Mouse (Mus musculus): ENCODE measurements around the gene Itpripl1.
A peak's percentile ranks its signal among the peaks of the same experiment; 100 is the strongest.
"Not testable (repeated sequence)": the region's sequence is repeated elsewhere in the genome, so short reads cannot be mapped to it uniquely, and the experiment has no call there.

The Itpripl1 gene

DNA sequence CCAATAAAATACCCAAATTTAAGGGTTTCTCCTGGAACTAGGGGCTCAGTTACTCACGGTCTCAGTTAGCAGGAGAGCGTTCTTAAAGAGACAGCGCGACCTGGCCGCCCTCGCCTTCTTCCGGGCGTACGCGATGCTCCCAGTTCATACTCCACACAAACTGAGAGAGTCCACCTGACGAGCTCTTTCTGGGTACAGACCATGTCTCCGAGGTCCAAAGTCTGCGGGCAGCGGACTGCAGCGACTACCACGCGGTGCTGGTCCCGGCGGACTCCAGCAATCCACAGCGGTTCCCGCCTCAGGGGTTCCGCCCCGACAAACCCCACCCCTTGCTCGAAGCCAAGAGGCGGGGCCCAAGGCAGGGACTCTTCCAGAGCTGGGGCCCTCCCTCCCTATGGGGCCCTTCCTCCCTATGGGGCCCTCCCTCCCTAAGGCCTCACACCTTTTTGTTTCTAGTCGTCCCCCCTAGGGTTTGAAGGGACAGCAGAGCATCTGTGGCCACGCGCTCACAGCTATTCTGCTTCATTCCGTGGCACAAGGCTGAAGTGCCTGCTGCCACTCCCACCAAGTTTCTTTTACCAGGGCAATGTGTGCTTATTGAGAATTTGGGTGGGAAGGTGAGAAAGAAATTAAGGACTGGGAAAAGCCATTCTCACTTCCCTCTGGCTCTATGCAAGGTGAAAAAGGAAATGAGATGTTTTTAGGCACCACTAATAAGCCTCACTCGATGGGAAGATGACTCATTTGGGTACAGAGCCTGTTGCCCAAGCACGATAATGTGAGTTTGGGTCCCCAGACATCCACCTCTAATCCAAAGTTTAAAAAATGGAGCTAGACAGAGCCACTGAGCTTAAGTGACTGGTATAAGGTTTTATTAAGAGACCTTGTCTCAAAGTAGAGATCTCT, at the start of gene Itpripl1:
TSS of gene Itpripl1 (minus strand) at position 285 of the 906 bp plus-strand sequence.
- no peak for DNase-seq (ENCODE audit: low read depth, low spot score)

DNA sequence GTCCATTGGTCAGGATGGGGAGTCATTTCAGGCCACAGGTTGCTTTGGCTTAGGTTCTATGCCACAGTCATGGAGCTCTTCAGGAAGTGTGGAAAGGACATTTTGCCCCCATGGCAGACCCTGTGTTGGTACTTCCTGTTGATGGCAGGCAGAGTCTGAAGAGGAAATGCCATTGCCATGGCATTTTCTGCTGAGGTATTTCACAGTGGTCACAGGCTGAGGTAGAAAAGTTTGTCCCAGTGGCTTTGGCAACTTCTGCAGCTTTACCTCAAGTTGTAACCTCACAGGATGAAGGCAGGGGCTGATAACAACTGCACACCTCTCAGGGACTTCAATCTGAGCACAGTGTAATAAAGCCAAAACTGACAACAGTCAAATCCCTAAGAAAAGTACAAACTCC, 46.3 kb upstream of the Itpripl1 start:
- DNase-seq (ENCODE audit: low read depth, low spot score) = no peak

DNA sequence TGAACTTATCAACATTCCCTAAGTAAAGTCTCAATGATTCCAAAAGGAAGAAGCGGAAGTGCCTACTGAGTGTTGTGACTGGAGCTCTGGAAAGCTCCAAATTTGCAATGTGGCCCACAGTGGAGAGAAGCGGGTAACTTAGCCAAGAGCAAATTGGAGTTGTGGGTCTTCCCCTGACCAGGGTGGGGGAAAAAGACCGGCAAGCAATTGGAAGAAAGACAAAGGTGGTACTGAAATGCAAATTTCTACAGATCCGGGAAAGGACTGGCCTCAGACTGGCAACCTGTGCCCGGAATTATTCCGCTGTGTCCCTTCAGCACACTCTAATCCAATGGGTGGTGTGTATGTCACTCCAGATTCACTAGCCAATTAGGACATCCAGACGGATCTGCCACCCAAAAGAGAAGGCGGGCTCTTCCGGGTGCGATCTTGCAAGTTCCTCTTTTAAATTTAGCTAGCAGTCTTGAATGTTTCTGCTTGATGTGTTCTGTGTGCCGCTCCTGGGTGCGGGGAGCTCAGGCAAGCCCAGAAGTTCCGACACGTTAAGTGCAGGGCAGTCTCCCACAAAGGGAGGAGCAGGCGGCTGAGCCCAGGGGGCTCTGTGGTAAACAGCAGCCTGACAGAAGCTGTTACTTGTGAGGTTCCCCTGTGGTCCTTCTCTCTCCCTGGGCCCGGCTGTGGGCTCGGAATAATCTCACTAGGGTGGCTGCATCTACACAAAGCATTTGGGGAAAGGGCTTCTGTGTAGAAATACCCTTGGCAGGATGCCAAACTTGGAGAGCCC, 39.5 kb upstream of the Itpripl1 start:
- peak; percentile 69 for DNase-seq (ENCODE audit: low read depth, low spot score)

DNA sequence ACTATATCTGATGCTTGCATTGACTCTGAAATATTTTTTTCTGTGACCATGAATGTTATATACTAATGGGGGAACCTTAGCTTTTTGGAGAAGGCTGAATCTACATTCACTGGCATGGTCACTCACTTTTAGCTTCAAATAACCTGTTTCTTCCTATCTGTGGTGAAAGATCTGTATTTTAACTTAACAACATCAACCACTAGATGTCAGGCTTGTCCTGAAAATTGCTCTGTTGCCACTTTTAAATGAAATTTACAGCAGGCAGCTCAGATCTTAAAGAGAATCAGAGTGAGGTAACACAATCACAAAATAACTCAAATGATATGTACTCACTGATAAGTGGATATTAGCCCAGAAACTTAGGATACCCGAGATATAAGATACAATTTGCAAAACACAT, 23.0 kb upstream of the Itpripl1 start:
- not testable (repeated sequence) for DNase-seq (ENCODE audit: low read depth, low spot score)

DNA sequence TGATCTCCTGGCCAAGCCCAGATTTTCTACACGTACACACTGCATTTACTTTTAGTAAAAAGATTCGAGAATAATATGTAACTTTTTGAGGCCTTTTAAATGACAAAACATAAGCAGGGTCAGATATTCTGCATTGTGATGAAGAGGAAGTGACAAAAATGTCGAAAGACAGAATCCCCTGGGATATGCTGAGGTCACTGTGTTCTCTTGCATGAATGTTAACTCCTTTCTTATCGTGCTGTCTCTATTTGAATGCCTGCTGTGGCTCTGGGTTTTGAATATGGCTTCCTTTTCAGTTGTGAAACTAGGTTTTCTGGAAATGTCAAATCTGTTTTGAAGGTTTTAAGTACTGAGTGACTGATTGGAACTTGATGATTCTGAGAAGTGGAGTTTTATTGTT, 22.4 kb upstream of the Itpripl1 start:
- no peak for DNase-seq (ENCODE audit: low read depth, low spot score)

DNA sequence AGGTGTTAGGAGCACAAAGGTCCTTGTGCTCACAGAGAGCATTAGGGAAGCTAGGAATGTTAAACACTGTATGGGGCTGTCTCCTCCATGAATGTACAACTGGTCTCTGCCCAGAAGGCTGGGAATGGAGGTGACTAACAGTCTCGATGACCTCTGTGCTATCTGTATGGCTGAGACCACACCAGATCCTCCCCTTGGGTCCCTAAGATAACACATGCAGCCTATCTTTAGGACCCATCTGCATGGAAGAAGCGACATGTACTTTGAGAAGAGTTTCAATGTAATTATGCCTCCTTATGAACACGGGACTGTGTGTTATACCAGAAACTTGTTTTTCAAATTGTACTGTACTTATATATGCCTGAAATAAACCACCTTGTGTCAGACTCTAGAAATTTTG, 2.5 kb upstream of the Itpripl1 start:
- no peak for DNase-seq (ENCODE audit: low read depth, low spot score)

DNA sequence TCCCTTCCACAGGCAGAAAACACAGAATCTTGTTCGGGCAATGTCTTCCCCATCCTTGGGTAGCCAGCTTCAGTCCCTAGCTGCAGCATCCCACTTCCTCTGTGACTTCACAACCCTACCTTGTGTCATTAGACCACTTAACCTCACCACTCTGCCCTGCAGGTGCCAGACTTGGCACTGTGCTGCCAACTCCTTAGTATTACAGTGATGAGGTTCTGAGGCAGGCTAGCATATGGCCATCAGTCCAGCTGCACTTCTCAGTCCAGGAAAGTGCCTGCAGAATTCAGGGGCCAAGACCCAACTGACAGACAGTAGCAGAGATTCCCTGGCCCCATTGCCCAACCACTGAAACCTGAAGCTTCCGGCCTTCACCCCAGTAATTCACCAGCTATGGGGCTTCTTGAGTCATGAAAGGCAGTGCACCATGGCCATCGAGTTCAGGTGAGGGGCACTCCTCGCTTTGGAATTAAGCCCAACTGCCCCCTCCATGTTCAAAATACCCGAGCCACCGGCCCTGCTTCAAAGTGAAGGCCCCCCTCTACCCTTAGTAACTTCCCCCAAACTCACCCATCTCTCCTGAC, 575 bp downstream of the Itpripl1 start:
- no peak for DNase-seq (ENCODE audit: low read depth, low spot score)

DNA sequence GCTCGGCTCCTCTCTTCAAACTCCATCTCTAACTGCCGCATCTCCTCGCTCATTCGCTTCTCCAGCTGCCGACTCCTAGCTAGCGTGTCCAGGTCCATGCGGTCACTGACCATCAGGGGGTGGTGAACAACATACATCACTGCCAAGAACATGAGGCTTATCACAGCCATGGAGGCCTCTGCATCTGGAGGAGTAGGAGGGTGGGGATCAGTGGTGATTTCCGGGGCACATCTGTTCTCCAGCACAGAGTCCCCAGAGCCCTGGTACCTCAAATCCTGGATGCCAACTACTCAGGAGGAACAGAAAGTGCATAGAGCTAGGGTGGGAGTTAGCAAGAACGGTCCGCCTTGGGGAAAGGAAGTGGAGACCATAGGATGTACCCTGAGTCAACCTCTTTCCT, 1.2 kb downstream of the Itpripl1 start:
- no peak for DNase-seq (ENCODE audit: low read depth, low spot score)

DNA sequence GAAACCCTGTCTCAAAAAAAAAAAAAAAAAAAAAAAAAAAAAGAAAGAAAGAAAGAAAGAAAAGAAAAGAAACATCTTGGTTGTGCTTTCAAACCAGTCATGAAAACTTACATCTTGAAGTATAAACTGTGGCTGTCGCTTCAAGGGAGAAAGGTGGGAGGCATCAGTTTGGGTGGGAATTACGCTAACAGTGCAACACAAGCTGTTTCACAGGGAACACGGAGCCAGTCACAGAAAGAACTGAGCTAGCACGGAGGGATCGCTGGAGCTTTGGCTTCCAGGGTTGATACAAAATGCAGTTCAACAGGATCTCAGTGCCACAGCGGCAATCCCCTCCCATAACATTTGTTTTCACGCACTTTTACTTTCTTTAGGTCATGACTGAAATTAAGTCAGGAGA, 3.2 kb downstream of the Itpripl1 start:
- DNase-seq (ENCODE audit: low read depth, low spot score) = no peak

DNA sequence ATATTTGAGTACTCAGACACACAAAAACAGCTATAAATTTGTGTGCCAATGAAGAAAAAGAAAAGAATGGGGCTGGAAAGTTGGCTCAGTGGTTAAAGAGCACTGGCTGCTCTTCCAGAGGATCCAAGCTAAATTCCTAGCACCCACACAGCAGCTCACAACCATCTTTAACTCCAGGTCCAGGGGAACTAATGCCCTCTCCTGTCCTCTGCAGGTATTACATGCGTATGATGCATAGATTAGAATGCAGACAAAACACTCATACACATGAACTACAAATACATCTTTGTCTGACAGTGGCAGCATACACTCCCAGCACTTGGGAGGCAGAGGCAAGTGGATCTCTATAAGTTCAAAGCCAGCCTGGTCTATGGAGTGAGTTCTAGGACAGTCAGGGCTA, 3.6 kb downstream of the Itpripl1 start:
- DNase-seq (ENCODE audit: low read depth, low spot score) = no peak

DNA sequence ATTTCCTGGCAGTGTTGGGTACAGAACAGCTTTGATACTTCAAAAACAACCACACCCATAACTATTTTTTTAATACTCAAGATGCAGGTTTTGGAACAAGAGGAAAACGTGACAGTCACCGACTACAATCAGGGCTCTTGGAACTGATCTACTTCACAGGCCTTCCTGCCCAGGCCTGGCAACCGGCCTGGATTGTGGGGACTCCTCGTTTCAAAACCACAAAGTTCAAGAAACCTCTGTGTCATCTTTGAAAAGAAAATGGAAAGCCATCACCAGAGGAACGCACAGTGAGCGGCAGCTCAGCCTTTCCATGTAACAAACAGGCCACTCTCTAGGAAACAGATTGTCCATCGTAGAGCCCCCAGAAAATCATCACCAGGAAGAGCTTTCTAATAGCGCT, 4.1 kb downstream of the Itpripl1 start:
- no peak for DNase-seq (ENCODE audit: low read depth, low spot score)

DNA sequence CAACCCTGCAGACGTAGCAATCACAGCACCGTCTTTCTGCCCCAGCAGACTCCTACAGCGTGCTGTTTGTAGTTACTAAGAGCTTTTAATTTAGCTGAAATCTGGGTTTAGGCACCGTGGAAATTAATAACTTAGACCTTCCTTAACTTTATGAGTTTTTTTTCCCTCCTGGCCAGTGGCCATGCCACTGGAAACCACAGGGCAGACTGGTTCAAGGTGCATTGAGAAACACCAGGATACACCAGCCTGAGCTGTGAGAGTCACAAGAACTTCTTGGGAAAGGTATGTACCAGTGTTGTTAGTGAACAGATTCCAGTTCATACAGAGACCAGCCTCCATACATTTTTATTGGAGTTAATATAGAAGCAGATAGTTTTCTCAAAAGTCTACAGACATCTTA, 4.8 kb downstream of the Itpripl1 start:
- no peak for DNase-seq (ENCODE audit: low read depth, low spot score)

DNA sequence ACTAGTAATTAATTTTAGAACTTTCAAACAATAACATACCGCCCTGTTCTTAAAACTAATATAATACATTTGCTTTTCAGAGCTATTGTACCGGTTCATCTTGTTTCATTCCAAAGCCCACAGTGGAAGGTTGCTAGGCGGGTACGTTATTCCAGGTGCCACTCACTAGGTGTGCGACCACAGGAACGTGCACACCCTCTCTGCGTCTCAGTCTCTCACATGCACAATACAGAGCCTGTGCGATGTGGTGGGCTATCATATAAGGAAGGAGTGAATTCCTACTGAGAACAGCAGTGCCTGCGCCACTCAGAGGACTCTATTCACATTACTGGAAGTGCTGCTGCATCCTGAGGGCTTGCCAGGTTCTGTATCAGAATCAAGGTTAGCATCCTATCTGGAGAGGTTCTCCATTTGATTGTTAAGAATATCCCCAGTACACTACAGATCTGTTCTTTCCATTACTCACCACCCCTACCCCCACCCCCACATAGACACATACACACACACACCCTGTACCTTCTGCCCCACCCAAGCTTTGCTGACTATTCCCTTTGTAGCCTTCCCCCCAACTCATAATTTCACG, 5.3 kb downstream of the Itpripl1 start:
- no peak for DNase-seq (ENCODE audit: low read depth, low spot score)

DNA sequence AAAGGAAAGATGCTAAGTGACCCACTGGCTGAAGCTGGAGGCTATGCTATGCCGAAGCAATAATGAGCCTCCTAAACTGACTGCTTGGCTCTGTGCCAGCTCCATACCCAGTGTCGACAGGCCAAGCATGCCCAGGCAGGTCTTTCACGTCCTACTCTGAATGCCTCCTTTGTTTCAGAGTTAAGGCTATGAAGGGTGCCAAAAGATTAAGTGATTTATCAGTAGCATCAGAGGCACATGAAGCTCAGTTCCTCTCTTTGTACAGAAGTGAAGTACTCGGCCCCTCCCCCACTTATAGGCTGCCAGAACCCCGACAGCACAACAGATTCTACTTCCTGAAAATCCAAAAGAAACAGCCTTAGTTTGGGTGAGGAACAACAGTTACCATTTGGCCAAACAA, 6.3 kb downstream of the Itpripl1 start:
- no peak for DNase-seq (ENCODE audit: low read depth, low spot score)

DNA sequence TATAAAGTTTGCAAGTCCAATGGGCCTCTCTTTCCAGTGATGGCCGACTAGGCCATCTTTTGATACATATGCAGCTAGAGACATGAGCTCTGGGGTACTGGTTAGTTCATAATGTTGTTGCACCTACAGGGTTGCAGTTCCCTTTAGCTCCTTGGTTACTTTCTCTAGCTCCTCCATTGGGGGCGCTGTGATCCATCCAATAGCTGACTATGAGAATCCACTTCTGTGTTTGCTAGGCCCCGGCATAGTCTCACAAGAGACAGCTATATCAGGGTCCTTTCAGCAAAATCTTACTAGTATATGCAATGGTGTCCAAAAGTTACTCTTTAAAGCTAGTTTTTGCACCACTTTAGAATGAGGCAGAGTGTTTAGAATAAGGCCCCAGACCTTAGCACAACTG, 8.0 kb downstream of the Itpripl1 start:
- not testable (repeated sequence) for DNase-seq (ENCODE audit: low read depth, low spot score)

DNA sequence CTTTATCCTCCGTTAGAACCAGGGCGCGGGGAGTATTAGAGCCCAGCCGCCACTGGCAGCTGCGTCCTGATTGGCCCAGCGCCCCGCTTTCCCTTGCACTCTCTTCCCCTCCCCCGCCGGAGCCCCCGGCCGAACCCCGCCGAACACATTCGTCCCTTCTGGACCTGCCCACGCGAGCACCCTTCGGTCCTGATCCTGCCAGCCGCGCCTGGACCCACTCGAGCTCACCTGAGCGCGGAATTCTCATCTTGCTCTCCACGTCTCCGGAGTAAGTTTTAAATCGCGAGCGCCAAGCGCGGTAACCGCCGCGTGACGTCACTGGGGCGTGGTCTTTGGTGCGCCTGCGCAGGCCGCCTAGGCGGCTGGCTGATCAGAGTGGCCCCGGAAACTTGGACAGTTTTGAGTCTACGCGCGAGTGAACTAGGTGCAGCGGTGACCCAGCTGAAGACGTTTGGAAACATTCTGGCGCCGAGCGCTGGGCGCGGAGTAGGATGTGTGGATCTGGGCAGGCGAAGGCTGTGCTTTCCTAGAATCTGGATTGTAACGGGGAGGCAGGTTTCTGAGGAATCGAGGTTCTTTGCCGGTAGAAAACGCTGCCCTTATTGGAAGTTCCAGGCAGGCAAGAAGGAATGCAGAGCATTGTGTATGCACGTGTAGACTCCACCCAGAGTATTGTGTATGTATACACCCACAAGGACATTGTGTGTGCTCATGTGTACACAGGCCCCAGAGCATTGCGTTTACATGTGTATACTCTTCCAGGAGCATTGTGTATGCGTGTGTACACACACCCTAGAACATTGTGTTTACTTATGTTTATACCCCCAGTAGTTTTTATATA, 9.4 kb downstream of the Itpripl1 start, which contains the start of gene Ncaph:
TSS of gene Ncaph (minus strand) at position 334 of the 841 bp plus-strand sequence.
- DNase-seq (ENCODE audit: low read depth, low spot score) = peak; percentile 66

DNA sequence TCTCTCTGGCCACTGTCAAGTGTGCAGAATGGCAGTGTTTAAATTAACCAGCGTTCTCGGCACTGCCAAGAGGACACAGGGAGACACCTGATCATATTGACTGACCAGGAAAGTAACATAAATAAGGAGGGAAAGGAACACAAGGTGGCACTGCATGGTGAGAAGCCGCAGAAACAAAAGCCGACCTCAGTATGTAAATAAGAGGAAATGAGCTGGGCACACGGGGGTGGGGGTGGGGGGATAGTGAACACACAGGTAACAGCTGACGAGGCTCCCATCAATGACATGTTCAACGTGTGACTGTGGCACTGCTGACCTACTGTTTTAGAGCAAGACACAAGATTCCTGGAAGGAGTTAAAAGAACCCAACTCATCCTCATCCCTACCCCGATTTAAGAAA, 11.9 kb downstream of the Itpripl1 start:
- DNase-seq (ENCODE audit: low read depth, low spot score) = no peak

DNA sequence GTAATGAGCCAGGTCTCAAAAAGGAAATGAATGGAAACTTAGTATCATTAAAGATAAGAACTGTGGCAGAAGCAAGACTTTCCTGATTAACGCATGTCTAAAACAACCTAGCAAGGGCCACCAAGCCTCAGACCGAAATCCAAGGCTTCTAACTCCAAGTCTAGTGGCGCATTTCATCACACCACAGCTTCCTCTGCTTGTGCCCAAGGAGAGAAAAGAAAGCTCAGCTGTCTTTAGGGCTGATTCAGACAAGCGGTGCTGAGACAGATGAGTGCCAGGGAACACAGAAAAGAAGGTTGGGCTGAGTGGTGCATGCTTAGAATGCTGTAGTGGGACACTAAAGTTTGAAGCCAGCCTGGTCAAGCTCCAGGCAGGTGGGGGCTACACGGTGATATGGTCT, 14.3 kb downstream of the Itpripl1 start:
- DNase-seq (ENCODE audit: low read depth, low spot score) = no peak

DNA sequence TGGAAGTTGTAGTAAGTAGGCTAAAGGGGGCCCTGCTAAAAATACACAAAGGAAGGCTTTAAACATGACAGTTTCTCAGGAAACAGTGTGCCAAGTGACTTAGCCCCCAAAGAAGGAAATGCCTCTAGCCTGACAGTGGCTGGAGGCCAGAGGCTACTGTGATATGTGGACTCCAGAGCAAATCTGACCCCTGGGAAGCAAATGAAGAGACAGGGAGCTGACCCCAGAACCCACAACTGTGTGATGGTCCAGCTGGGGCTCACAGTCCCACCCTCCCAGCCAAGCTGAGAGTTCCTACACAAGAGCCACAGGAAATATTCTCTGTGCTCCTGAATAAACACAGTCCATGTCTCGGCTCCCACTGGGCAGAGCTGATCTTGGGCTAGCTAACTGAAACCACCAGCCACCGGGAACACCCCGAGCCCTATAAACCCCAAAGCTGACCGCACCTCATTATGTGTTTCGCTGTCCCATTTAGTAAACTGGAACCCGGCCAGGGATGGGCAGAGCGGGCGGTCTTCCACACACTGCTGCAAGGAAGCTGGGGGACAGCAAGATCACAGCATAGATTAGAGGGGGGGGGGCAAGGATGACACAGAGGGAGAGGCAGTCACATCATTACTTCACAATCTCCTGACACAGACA, 21.5 kb downstream of the Itpripl1 start:
- no peak for DNase-seq (ENCODE audit: low read depth, low spot score)

DNA sequence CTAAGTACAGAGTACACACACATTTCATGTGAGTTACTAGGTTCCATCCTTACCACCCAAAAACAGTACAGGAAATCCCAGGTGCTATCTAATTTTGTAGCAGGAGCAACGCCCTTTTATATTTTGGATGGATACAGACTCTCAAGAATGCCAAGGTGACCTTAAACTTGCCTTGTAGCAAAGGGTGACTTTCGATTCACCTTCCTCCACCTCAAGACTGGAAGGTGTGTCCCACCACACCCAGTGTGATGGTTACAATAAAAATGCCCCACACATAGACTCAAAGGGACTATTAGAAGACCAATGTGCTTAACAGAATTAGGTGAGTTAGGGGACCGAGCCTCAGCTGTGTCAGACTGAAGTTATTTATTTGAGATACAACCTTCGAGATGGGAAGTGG, 34.3 kb downstream of the Itpripl1 start:
- DNase-seq (ENCODE audit: low read depth, low spot score) = no peak

DNA sequence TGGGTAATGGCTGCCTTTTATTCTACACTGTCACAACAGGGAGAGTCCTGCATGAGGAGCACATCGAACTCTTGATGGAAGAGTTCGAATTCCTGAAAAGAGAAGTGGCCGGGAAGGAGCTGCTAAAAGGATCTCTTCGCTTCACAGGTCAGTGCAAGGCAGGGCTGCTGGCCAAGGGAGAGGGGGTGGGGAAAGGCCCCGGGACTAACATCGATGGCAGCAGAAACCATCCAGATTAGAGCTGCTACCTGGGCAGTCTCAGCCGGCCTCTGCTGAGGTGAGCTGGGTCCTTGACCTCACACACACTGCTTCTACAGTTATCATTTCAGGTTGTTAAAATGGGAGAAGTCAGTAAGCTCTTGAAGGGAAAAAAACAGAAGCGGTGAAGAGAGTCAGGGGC, 51.2 kb downstream of the Itpripl1 start:
- no peak for DNase-seq (ENCODE audit: low read depth, low spot score)
